ENCODE assay signal across 17 mouse cellular contexts in the genomic region with DNA sequence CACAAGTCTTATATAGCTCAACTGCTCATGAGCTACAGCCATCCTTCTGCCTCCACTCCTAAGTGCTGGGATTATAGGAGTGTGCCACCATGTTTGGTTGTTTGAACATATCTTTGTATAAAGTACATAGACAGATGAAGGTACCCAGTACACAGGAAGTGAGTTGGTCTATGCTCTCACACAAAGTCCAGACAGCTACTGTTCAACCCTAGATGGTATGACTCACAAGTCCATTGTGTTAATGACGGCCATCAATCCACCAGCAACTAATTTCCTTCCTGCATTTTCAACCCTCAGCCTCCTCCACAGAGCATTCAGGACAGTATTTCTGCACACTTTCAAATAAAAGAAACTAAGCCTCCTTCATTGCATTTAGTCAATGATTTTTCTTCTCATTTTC.
"Had no signal": no experiment of that assay in that cellular context is flagged by ENCODE, and none has a peak within 500 bp of the region (broad histone marks: within the 10 kb centered on the region; RNA-seq: fewer than 3 reads in every experiment).

No protein-coding gene starts in this region.

- H3K27ac ChIP-seq: hindbrain, postnatal 0 days; kidney, embryonic 15.5 days; left cerebral cortex, adult 2 months; liver, embryonic 13.5 days; macrophage; midbrain, embryonic 12.5 days; neural tube, embryonic 13.5 days had no signal

- H3K27me3 ChIP-seq: kidney, embryonic 15.5 days; midbrain, embryonic 12.5 days; neural tube, embryonic 13.5 days had no signal

- DNase-seq: kidney, adult 11 months; kidney, adult 8-10 months; kidney, postnatal 10 days; kidney, postnatal 36 days; layer of hippocampus, postnatal 36 days; liver, embryonic 13.5 days; thymus, postnatal 25 days had no signal

- H3K4me3 ChIP-seq: kidney, embryonic 15.5 days; left cerebral cortex, adult 2 months; liver, embryonic 13.5 days; megakaryocyte, embryonic 14.5 days; midbrain, embryonic 12.5 days; myocyte; neural tube, embryonic 13.5 days had no signal

- H3K9ac ChIP-seq: kidney, embryonic 15.5 days; liver, embryonic 13.5 days; midbrain, embryonic 12.5 days; neural tube, embryonic 13.5 days had no signal

- H3K4me2 ChIP-seq: kidney, embryonic 15.5 days; liver, embryonic 13.5 days; midbrain, embryonic 12.5 days; neural tube, embryonic 13.5 days had no signal

- ATAC-seq: hindbrain, postnatal 0 days; inflammation-experienced regulatory T-cells, adult 6 months; midbrain, embryonic 16.5 days had no signal

- H3K9me3 ChIP-seq: kidney, embryonic 15.5 days; liver, embryonic 13.5 days; megakaryocyte, embryonic 14.5 days; midbrain, embryonic 12.5 days; neural tube, embryonic 13.5 days had no signal

- H3K36me3 ChIP-seq: liver, embryonic 13.5 days; midbrain, embryonic 12.5 days; neural tube, embryonic 13.5 days had no signal
